Mouse (Mus musculus) heart, embryonic 13.5 days (tissue): ENCODE measurements at regions not wholly inside any gene's neighbourhood (a gene's known extent, or its start where the extent isn't known, plus 50 kb on each side); places are given as distances from the start of the nearest gene placed in this dataset.

Experiments
- ATAC-seq: fragments of 200-750 bp; cut with Nextera tagmentation; 2 replicates; pipeline ENCODE4 v1.8.0; 2017; ENCODE audit warnings: moderate TSS enrichment; ENCODE audit not compliant: insufficient number of reproducible peaks, low FRiP score, low TSS enrichment; ENCODE audit errors: extremely low read depth
- H3K27ac ChIP-seq: fragments of 300-500 bp; sonication (generic); replicated peaks from 2 replicates; pipeline ENCODE4 v1.5.1; 2015; ENCODE audit warnings: moderate library complexity, mild to moderate bottlenecking, inconsistent platforms
- H3K27me3 ChIP-seq: fragments of 300-500 bp; sonication (generic); replicated peaks from 2 replicates; pipeline ENCODE4 v1.6.1; 2015; ENCODE audit warnings: mild to moderate bottlenecking, inconsistent platforms
- H3K36me3 ChIP-seq: fragments of 300-500 bp; sonication (generic); 2 replicates; pipeline ENCODE4 v1.6.1; 2015; ENCODE audit warnings: mild to moderate bottlenecking, inconsistent platforms
- H3K4me1 ChIP-seq: fragments of 300-500 bp; sonication (generic); 2 replicates; pipeline ENCODE4 v1.6.1; 2015; ENCODE audit warnings: inconsistent platforms
- H3K4me2 ChIP-seq: fragments of 300-500 bp; sonication (generic); 2 replicates; pipeline ENCODE4 v1.6.1; 2015; ENCODE audit warnings: inconsistent platforms, mild to moderate bottlenecking, moderate library complexity
- H3K4me3 ChIP-seq: fragments of 300-500 bp; sonication (generic); 2 replicates; pipeline ENCODE4 v1.5.1; 2015; ENCODE audit warnings: moderate library complexity, mild to moderate bottlenecking, inconsistent platforms
- H3K9ac ChIP-seq: fragments of 300-500 bp; sonication (generic); 2 replicates; pipeline ENCODE4 v1.6.1; 2015; ENCODE audit warnings: inconsistent platforms, mild to moderate bottlenecking, moderate library complexity
- H3K9me3 ChIP-seq: fragments of 300-500 bp; sonication (generic); 2 replicates; pipeline ENCODE4 v1.6.1; 2016; ENCODE audit warnings: inconsistent platforms
- WGBS: fragments of 180-500 bp; shearing (Covaris S2); methylation state at CpG from one replicate; pipeline ENCODE4 v1.1.7; 2015; ENCODE audit warnings: mixed read lengths; 5-methylcytosine and 5-hydroxymethylcytosine counted together

- no peaks in the 10 kb centered on the region for H3K4me1 ChIP-seq
- no peaks in the 10 kb centered on the region for H3K36me3 ChIP-seq
- 89% methylated on average over 11 of the region's 11 CpGs for WGBS
- ATAC-seq = no peak
- H3K9ac ChIP-seq = no peak overlapping the region
- H3K27ac ChIP-seq = no peak overlapping the region
- no peak overlapping the region for H3K4me3 ChIP-seq
- H3K27me3 ChIP-seq = no peaks in the 10 kb centered on the region
- H3K9me3 ChIP-seq = no peaks in the 10 kb centered on the region
- no peak overlapping the region for H3K4me2 ChIP-seq
Observed at GRCm38 (mm10) chr1:128758802-128759481, 166.8 kb upstream of the Cxcr4 start.

GRCm38 (mm10) chr1:128758294-128758801 is 166.3 kb upstream of the Cxcr4 start:
- no peak overlapping the region for H3K27ac ChIP-seq
- H3K4me3 ChIP-seq = no peak overlapping the region
- no peaks in the 10 kb centered on the region for H3K36me3 ChIP-seq
- no peaks in the 10 kb centered on the region for H3K9me3 ChIP-seq
- no peaks in the 10 kb centered on the region for H3K4me1 ChIP-seq
- H3K9ac ChIP-seq = no peak overlapping the region
- ATAC-seq = no peak
- H3K4me2 ChIP-seq = no peak overlapping the region
- no peaks in the 10 kb centered on the region for H3K27me3 ChIP-seq
- WGBS = 68% methylated on average over 13 of the region's 13 CpGs

- WGBS = 59% methylated on average over 3 of the region's 3 CpGs
Observed at GRCm38 (mm10) chr1:128753427-128754012, 161.4 kb upstream of the Cxcr4 start.

GRCm38 (mm10) chr1:128749437-128749994 is 157.4 kb upstream of the Cxcr4 start:
- peaks cover 3% of the 10 kb centered on the region; the same call in 1 of the 2 replicates for H3K9me3 ChIP-seq
- no peak overlapping the region for H3K4me2 ChIP-seq
- no peak for ATAC-seq
- 74% methylated on average over 5 of the region's 5 CpGs for WGBS
- H3K36me3 ChIP-seq = no peaks in the 10 kb centered on the region
- no peaks in the 10 kb centered on the region for H3K27me3 ChIP-seq
- H3K9ac ChIP-seq = no peak overlapping the region
- H3K4me3 ChIP-seq = no peak overlapping the region
- H3K4me1 ChIP-seq = no peaks in the 10 kb centered on the region
- no peak overlapping the region for H3K27ac ChIP-seq

More at GRCm38 (mm10) chr1:128753427-128754012, 161.4 kb upstream of the Cxcr4 start:
- Histone ChIP-seq H3K9ac (no peak overlapping the region), H3K36me3 (no peaks in the 10 kb centered on the region), H3K4me3 (no peak overlapping the region), H3K27me3 (no peaks in the 10 kb centered on the region), H3K4me1 (no peaks in the 10 kb centered on the region), H3K4me2 (no peak overlapping the region), H3K9me3 (no peaks in the 10 kb centered on the region), H3K27ac (no peak overlapping the region)
- no peak for ATAC-seq

GRCm38 (mm10) chr1:128747196-128747790 is 155.2 kb upstream of the Cxcr4 start:
- no peak overlapping the region for H3K4me2 ChIP-seq
- H3K9me3 ChIP-seq = peaks cover 3% of the 10 kb centered on the region; the same call in 1 of the 2 replicates
- H3K4me3 ChIP-seq = no peak overlapping the region
- ATAC-seq = no peak
- H3K36me3 ChIP-seq = no peaks in the 10 kb centered on the region
- no peak overlapping the region for H3K27ac ChIP-seq
- WGBS = 79% methylated on average over 12 of the region's 12 CpGs
- no peaks in the 10 kb centered on the region for H3K4me1 ChIP-seq
- no peaks in the 10 kb centered on the region for H3K27me3 ChIP-seq
- no peak overlapping the region for H3K9ac ChIP-seq

GRCm38 (mm10) chr1:128746461-128747009 is 154.4 kb upstream of the Cxcr4 start:
- H3K9ac ChIP-seq = no peak overlapping the region
- H3K4me1 ChIP-seq = no peaks in the 10 kb centered on the region
- ATAC-seq = no peak
- H3K36me3 ChIP-seq = no peaks in the 10 kb centered on the region
- no peaks in the 10 kb centered on the region for H3K27me3 ChIP-seq
- WGBS = 57% methylated on average over 3 of the region's 3 CpGs
- no peak overlapping the region for H3K4me2 ChIP-seq
- H3K27ac ChIP-seq = no peak overlapping the region
- peaks cover 3% of the 10 kb centered on the region; the same call in 1 of the 2 replicates for H3K9me3 ChIP-seq
- H3K4me3 ChIP-seq = no peak overlapping the region

- no peak overlapping the region for H3K4me2 ChIP-seq
- WGBS = 29% methylated on average over 2 of the region's 2 CpGs
- no peak for ATAC-seq
- H3K27ac ChIP-seq = no peak overlapping the region
- H3K9ac ChIP-seq = no peak overlapping the region
- no peaks in the 10 kb centered on the region for H3K4me1 ChIP-seq
- peaks cover 4% of the 10 kb centered on the region; the same call in 1 of the 2 replicates for H3K9me3 ChIP-seq
- H3K27me3 ChIP-seq = no peaks in the 10 kb centered on the region
- H3K4me3 ChIP-seq = no peak overlapping the region
- no peaks in the 10 kb centered on the region for H3K36me3 ChIP-seq
Observed at GRCm38 (mm10) chr1:128740616-128741015, 148.5 kb upstream of the Cxcr4 start.

GRCm38 (mm10) chr1:128738152-128738551 is 146.1 kb upstream of the Cxcr4 start:
- H3K4me1 ChIP-seq = peaks cover 6% of the 10 kb centered on the region
- no peaks in the 10 kb centered on the region for H3K27me3 ChIP-seq
- no peak overlapping the region for H3K27ac ChIP-seq
- H3K4me3 ChIP-seq = no peak overlapping the region
- H3K9ac ChIP-seq = no peak overlapping the region
- 40% methylated on average over 4 of the region's 4 CpGs for WGBS
- ATAC-seq = no peak
- H3K36me3 ChIP-seq = no peaks in the 10 kb centered on the region
- peaks cover 4% of the 10 kb centered on the region; the same call in 1 of the 2 replicates for H3K9me3 ChIP-seq
- H3K4me2 ChIP-seq = no peak overlapping the region

GRCm38 (mm10) chr1:128734857-128735256 is 142.8 kb upstream of the Cxcr4 start:
- no peak overlapping the region for H3K4me2 ChIP-seq
- H3K36me3 ChIP-seq = no peaks in the 10 kb centered on the region
- no peaks in the 10 kb centered on the region for H3K27me3 ChIP-seq
- ATAC-seq = no peak
- H3K27ac ChIP-seq = no peak overlapping the region
- H3K4me3 ChIP-seq = no peak overlapping the region
- no peak overlapping the region for H3K9ac ChIP-seq
- WGBS = 62% methylated on average over 2 of the region's 2 CpGs
- H3K9me3 ChIP-seq = peaks cover 4% of the 10 kb centered on the region; the same call in 1 of the 2 replicates
- H3K4me1 ChIP-seq = peaks cover 7% of the 10 kb centered on the region

GRCm38 (mm10) chr1:128731445-128731844 is 139.4 kb upstream of the Cxcr4 start:
- Histone ChIP-seq H3K4me3 (no peak overlapping the region), H3K27me3 (no peaks in the 10 kb centered on the region), H3K4me2 (no peak overlapping the region), H3K9ac (no peak overlapping the region), H3K27ac (no peak overlapping the region), H3K36me3 (no peaks in the 10 kb centered on the region), H3K4me1 (peaks cover 7% of the 10 kb centered on the region), H3K9me3 (no peaks in the 10 kb centered on the region)
- 55% methylated on average over 3 of the region's 3 CpGs for WGBS
- ATAC-seq = no peak

GRCm38 (mm10) chr1:128724433-128725091 is 132.5 kb upstream of the Cxcr4 start:
- Histone ChIP-seq H3K4me2 (no peak overlapping the region), H3K9ac (no peak overlapping the region), H3K4me1 (peaks cover 10% of the 10 kb centered on the region), H3K27ac (no peak overlapping the region), H3K4me3 (no peak overlapping the region), H3K27me3 (no peaks in the 10 kb centered on the region), H3K36me3 (no peaks in the 10 kb centered on the region), H3K9me3 (no peaks in the 10 kb centered on the region)
- 66% methylated on average over 6 of the region's 6 CpGs for WGBS
- ATAC-seq = no peak
